Mouse (Mus musculus) heart, adult 2 months (tissue): ENCODE results near the gene Dcst1.

Experiments used
- CTCF ChIP-seq: fragments of 200-600 bp; IDR thresholded peaks from 2 replicates; pipeline ENCODE4 v1.8.1; 2022; ENCODE audit warnings: antibody characterized with exemption, mild to moderate bottlenecking, moderate library complexity
- POLR2A ChIP-seq: fragments of 200-500 bp; IDR thresholded peaks from 2 replicates; pipeline ENCODE4 v1.6.1; 2011; ENCODE audit warnings: mild to moderate bottlenecking, low read depth, low read length, control low read depth; ENCODE audit not compliant: insufficient read depth

DNA sequence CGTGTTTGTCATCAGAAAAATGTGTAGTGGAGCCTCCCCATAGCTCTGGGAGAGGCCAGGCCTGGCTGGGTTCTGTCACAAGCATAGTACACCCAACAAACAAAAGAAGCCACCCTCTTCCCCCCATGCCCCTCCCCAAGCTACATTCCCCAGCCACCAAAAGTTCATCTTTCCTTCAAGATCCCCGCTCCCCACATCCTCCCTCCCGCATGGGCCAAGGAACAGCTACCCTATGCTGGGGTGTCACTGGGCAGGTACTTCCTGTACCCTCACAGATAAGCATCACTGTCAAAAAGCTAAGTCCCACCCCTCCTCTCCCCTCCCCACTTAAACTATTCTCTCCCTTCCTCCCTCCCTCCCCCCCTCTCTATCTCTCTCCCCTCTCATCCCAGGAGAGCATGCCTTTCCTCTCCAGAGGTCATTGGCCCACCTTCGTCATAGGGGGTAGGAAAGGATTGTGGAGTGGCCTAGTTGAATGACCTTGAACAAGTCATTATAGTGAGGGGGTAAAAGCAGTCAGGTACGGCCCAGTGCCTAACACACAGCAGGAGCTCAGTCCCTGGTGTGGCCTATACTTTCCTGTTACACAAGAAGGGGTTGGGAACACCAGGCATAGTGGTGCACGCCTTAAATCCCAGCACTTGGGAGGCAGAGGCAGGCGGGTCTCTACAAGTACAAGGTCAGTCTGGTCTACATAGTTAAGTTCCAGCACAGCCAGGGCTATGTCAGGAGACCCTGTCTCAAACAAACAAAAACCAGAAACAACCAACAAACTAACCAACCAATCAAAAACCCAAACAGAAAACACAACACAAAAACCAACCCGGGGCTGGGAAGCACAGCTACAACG lies 17.2 kb upstream of the Dcst1 start:
- TF ChIP-seq POLR2A: no peak
- no peak for TF ChIP-seq CTCF
